Comparison of ENCODE assay signal across 18 mouse cellular contexts in genomic region chr17:91085416-91085815, GRCm38 (mm10). TPM values are rescaled to one million over a fixed set of nuclear protein-coding genes. Genes with fewer than 3 reads are reported as not detected.
DNase-seq lines count a peak whose midpoint lies in the region; ATAC-seq lines count a peak whose summit lies in the region.
"Had no signal": no experiment of that assay in that cellular context is flagged by ENCODE, and none has a peak within 500 bp of the region (broad histone marks: within the 10 kb centered on the region; RNA-seq: fewer than 3 reads in every experiment).

No protein-coding gene starts in this region.

- no peak overlapping the region for H3K27ac ChIP-seq in forebrain, embryonic 13.5 days
- no peak overlapping the region for H3K27ac ChIP-seq in forebrain, embryonic 10.5 days
- H3K27ac ChIP-seq in hindbrain, embryonic 15.5 days (replicated peaks): no peak overlapping the region
- H3K27ac ChIP-seq in neural tube, embryonic 13.5 days (replicated peaks): 0 out of 2 replicates have a peak overlapping the region, but pooled peaks have one; percentile 23
- H3K27ac ChIP-seq: heart, embryonic 13.5 days; limb, embryonic 13.5 days; liver, embryonic 15.5 days; stomach, postnatal 0 days had no signal

- H3K4me2 ChIP-seq in forebrain, embryonic 13.5 days: no peak overlapping the region
- H3K4me2 ChIP-seq in hindbrain, embryonic 15.5 days: peak overlapping the region; percentile 53
- peak overlapping the region; percentile 45 for H3K4me2 ChIP-seq in neural tube, embryonic 13.5 days
- H3K4me2 ChIP-seq: heart, embryonic 13.5 days; limb, embryonic 13.5 days; liver, embryonic 15.5 days had no signal

- no peaks in the 10 kb centered on the region for H3K27me3 ChIP-seq in forebrain, embryonic 13.5 days
- H3K27me3 ChIP-seq in forebrain, embryonic 10.5 days (ENCODE audit: poor library complexity, severe bottlenecking): peaks cover 11% of the 10 kb centered on the region
- no peaks in the 10 kb centered on the region for H3K27me3 ChIP-seq in hindbrain, embryonic 15.5 days
- no peaks in the 10 kb centered on the region for H3K27me3 ChIP-seq in neural tube, embryonic 13.5 days
- H3K27me3 ChIP-seq: liver, embryonic 15.5 days; Patski had no signal

- no peak for DNase-seq in forebrain, embryonic 10.5 days (ENCODE audit: extremely low spot score, low spot score)
- DNase-seq in R1 (ENCODE audit: low read depth, low spot score): peak; percentile 9
- no peak for DNase-seq in heart, postnatal 25 days (ENCODE audit: low spot score)
- no peak for DNase-seq in embryo, embryonic 11 days
- no peak for DNase-seq in kidney, postnatal 4 days
- DNase-seq: adrenal gland, adult 2 months; cerebellum, adult 18-20 months; gastrocnemius, postnatal 25 days; kidney, adult 8-10 months; thymus, postnatal 14 days had no signal

- intact Hi-C loops in heart, postnatal 25 days (cut with DNase I): no loop called here

- peaks cover 11% of the 10 kb centered on the region for H3K9me3 ChIP-seq in forebrain, embryonic 13.5 days (replicated peaks)
- peaks cover 14% of the 10 kb centered on the region for H3K9me3 ChIP-seq in forebrain, embryonic 10.5 days
- H3K9me3 ChIP-seq in hindbrain, embryonic 15.5 days: peaks cover 3% of the 10 kb centered on the region; the same call in 1 of the 2 replicates
- peaks cover 13% of the 10 kb centered on the region for H3K9me3 ChIP-seq in neural tube, embryonic 13.5 days
- H3K9me3 ChIP-seq: liver, embryonic 15.5 days had no signal

- 0 out of 2 replicates have a peak, but pooled peaks have one; percentile 11 for ATAC-seq in forebrain, embryonic 13.5 days
- no peak for ATAC-seq in hindbrain, embryonic 15.5 days (ENCODE audit: low FRiP score, low read depth)
- ATAC-seq in neural tube, embryonic 13.5 days (ENCODE audit: low read depth): no peak
- ATAC-seq: Patski had no signal

- H3K9ac ChIP-seq in forebrain, embryonic 13.5 days: no peak overlapping the region
- H3K9ac ChIP-seq in hindbrain, embryonic 15.5 days: no peak overlapping the region
- peak overlapping the region; percentile 43; the same call in 1 of the 2 replicates for H3K9ac ChIP-seq in neural tube, embryonic 13.5 days
- H3K9ac ChIP-seq: heart, embryonic 13.5 days; limb, embryonic 13.5 days; liver, embryonic 15.5 days had no signal

- 61% methylated on average over 2 of the region's 2 CpGs for whole genome bisulfite sequencing in forebrain, embryonic 13.5 days
- 86% methylated on average over 2 of the region's 2 CpGs for WGBS in forebrain, embryonic 10.5 days
- WGBS in hindbrain, embryonic 15.5 days: 42% methylated on average over 2 of the region's 2 CpGs
- 54% methylated on average over 2 of the region's 2 CpGs for WGBS in neural tube, embryonic 13.5 days

- no peaks in the 10 kb centered on the region for H3K4me1 ChIP-seq in forebrain, embryonic 13.5 days
- H3K4me1 ChIP-seq in forebrain, embryonic 10.5 days: no peaks in the 10 kb centered on the region
- H3K4me1 ChIP-seq in hindbrain, embryonic 15.5 days (replicated peaks): peaks cover 36% of the 10 kb centered on the region
- H3K4me1 ChIP-seq in neural tube, embryonic 13.5 days (replicated peaks): peaks cover 22% of the 10 kb centered on the region
- H3K4me1 ChIP-seq: heart, embryonic 13.5 days; limb, embryonic 13.5 days; liver, embryonic 15.5 days had no signal

- H3K36me3 ChIP-seq in forebrain, embryonic 13.5 days (ENCODE audit: poor library complexity, severe bottlenecking): peaks cover 17% of the 10 kb centered on the region
- peaks cover 7% of the 10 kb centered on the region; the same call in 1 of the 2 replicates for H3K36me3 ChIP-seq in forebrain, embryonic 10.5 days (replicated peaks)
- peaks cover 21% of the 10 kb centered on the region for H3K36me3 ChIP-seq in hindbrain, embryonic 15.5 days
- H3K36me3 ChIP-seq in neural tube, embryonic 13.5 days: peaks cover 19% of the 10 kb centered on the region
- H3K36me3 ChIP-seq: heart, embryonic 13.5 days; limb, embryonic 13.5 days; liver, embryonic 15.5 days had no signal

- H3K4me3 ChIP-seq in forebrain, embryonic 13.5 days: no peak overlapping the region
- H3K4me3 ChIP-seq in forebrain, embryonic 10.5 days: no peak overlapping the region
- H3K4me3 ChIP-seq in hindbrain, embryonic 15.5 days: peak overlapping the region; percentile 29
- peak overlapping the region; percentile 22 for H3K4me3 ChIP-seq in neural tube, embryonic 13.5 days
- H3K4me3 ChIP-seq: heart, embryonic 13.5 days; limb, embryonic 13.5 days; liver, embryonic 15.5 days had no signal

RNA-seq across cellular contexts. Expression of gene Nrxn1, which starts 7.5 kb away (rescaled TPM):
- polyA plus RNA-seq in forebrain, embryonic 13.5 days (2015; fragmentation: Nextera tagmentation; extraction: Ambion mirVana): 69.6 and 85.4 TPM in 2 replicates
- 4.2 and 4.3 TPM in 2 replicates for polyA plus RNA-seq in forebrain, embryonic 10.5 days (2016; fragmentation: Nextera tagmentation; extraction: Ambion mirVana)
- polyA plus RNA-seq in hindbrain, embryonic 15.5 days (2015; fragmentation: Nextera tagmentation; extraction: Ambion mirVana): 212 and 241 TPM in 2 replicates
- 175 and 185 TPM in 2 replicates for polyA plus RNA-seq in neural tube, embryonic 13.5 days (2015; fragmentation: Nextera tagmentation; extraction: Ambion mirVana)
- 1 to 10 TPM; 1.2 to 2.0 TPM for total RNA-seq in heart, postnatal 25 days (2021)
- polyA plus RNA-seq: Patski had no signal

Comparison
In these comparisons a context has a peak if more than half of its experiments do, and no peak if none do; other contexts are left out.
1. RNA of gene Nrxn1, which starts 7.5 kb away (polyA plus RNA-seq): 212 to 241 TPM in hindbrain, embryonic 15.5 days, 175 to 185 TPM in neural tube, embryonic 13.5 days and 69.6 to 85.4 TPM in forebrain, embryonic 13.5 days; 4.2 to 4.3 TPM in forebrain, embryonic 10.5 days; every median in the first group is over 10 times any median in the second.
2. H3K4me3 ChIP-seq: peak in hindbrain, embryonic 15.5 days (single experiment) and neural tube, embryonic 13.5 days (single experiment); none in forebrain, embryonic 13.5 days (single experiment) and forebrain, embryonic 10.5 days (single experiment).